Mouse (Mus musculus) cerebellum, adult 2 months (tissue): ENCODE data around the gene Ppp1r14b. TPM values are rescaled to one million over a fixed set of nuclear protein-coding genes. Genes with fewer than 3 reads are reported as not detected.

ENCODE experiments used
- DNase-seq, 2 experiments: peaks; one replicate each; pipeline ENCODE4 v3.0.0; 2021
- H3K27ac ChIP-seq: fragments of 200-500 bp; 2 replicates; pipeline ENCODE4 v1.5.1; 2012; ENCODE audit warnings: low read length, control low read depth, inconsistent platforms; ENCODE audit not compliant: insufficient read depth
- H3K27me3 ChIP-seq: fragments of 200-500 bp; 2 replicates; pipeline ENCODE4 v1.6.1; 2012; ENCODE audit warnings: inconsistent platforms, mild to moderate bottlenecking, low read length, moderate library complexity; ENCODE audit not compliant: control insufficient read depth, insufficient read depth
- H3K4me1 ChIP-seq: fragments of 200-500 bp; 2 replicates; pipeline ENCODE4 v1.6.1; 2011; ENCODE audit warnings: low read length; ENCODE audit not compliant: control insufficient read depth, insufficient read depth
- H3K4me3 ChIP-seq: fragments of 200-500 bp; replicated peaks from 2 replicates; pipeline ENCODE3; 2011; ENCODE audit warnings: mild to moderate bottlenecking, low read depth, low read length, control low read depth; ENCODE audit not compliant: insufficient read depth
- CTCF ChIP-seq: fragments of 200-500 bp; IDR thresholded peaks from 2 replicates; pipeline ENCODE4 v1.5.1; 2011; ENCODE audit warnings: low read depth, mild to moderate bottlenecking, control low read depth, low read length, moderate library complexity, borderline replicate concordance; ENCODE audit not compliant: insufficient read depth
- POLR2A ChIP-seq: fragments of 200-500 bp; IDR thresholded peaks from 2 replicates; pipeline ENCODE4 v1.6.1; 2011; ENCODE audit warnings: low read length, control low read depth, borderline replicate concordance; ENCODE audit not compliant: insufficient read depth
- WGBS: fragments of 180-500 bp; shearing (Covaris S2); methylation state at CpG from one replicate; pipeline ENCODE4 v1.1.7; 2018; 5-methylcytosine and 5-hydroxymethylcytosine counted together
- polyA plus RNA-seq: library from polyadenylated mRNA; depleted of rRNA; stranded (reverse); fragments of >200 nt; gene quantifications from 2 replicates; pipeline ENCODE4 v1.2.3, GENCODE M21; 2012

The Ppp1r14b gene
- polyA plus RNA-seq, 1 experiment = 51.7 TPM

GRCm38 (mm10) chr19:6956461-6956860 is 18.3 kb upstream of the Ppp1r14b start:
- 58% methylated on average over 10 of the region's 10 CpGs for WGBS
- no peaks in the 10 kb centered on the region for H3K27me3 ChIP-seq
- H3K4me1 ChIP-seq = peaks cover 6% of the 10 kb centered on the region; the same call in 1 of the 2 replicates
- no peak overlapping the region for H3K4me3 ChIP-seq
- no peak overlapping the region for H3K27ac ChIP-seq
- TF ChIP-seq POLR2A (no peak), CTCF (no peak)
- no peak for DNase-seq

- Histone ChIP-seq H3K27ac (no peak overlapping the region), H3K27me3 (no peaks in the 10 kb centered on the region; the same call in 1 of the 2 replicates), H3K4me3 (no peak overlapping the region), H3K4me1 (peaks cover 12% of the 10 kb centered on the region)
- 49% methylated on average over 15 of the region's 15 CpGs for WGBS
- no peak for TF ChIP-seq CTCF
- TF ChIP-seq POLR2A = no peak
- no peak for DNase-seq
Measured at GRCm38 (mm10) chr19:6968491-6969271, 6.1 kb upstream of the Ppp1r14b start.

- H3K4me1 ChIP-seq = peaks cover 12% of the 10 kb centered on the region
- no peak overlapping the region for H3K27ac ChIP-seq
- WGBS = 9% methylated on average over 19 of the region's 20 CpGs
- H3K4me3 ChIP-seq = peak overlapping the region; percentile 42
- DNase-seq = no peak
- H3K27me3 ChIP-seq = no peaks in the 10 kb centered on the region; the same call in 1 of the 2 replicates
- TF ChIP-seq CTCF = no peak
- no peak for TF ChIP-seq POLR2A
Measured at GRCm38 (mm10) chr19:6969291-6969664, 5.5 kb upstream of the Ppp1r14b start.

GRCm38 (mm10) chr19:6969665-6970381 is 4.9 kb upstream of the Ppp1r14b start:
- TF ChIP-seq POLR2A (no peak), CTCF (peak; percentile 17; the same call in 1 of the 2 replicates)
- DNase-seq = no peak
- no peak overlapping the region for H3K27ac ChIP-seq
- H3K4me1 ChIP-seq = peaks cover 12% of the 10 kb centered on the region
- H3K4me3 ChIP-seq = peak overlapping the region; percentile 42
- H3K27me3 ChIP-seq = no peaks in the 10 kb centered on the region; the same call in 1 of the 2 replicates
- 2% methylated on average over 55 of the region's 55 CpGs for WGBS

GRCm38 (mm10) chr19:6970460-6971085 is 4.2 kb upstream of the Ppp1r14b start:
- Histone ChIP-seq H3K4me1 (peaks cover 12% of the 10 kb centered on the region), H3K4me3 (no peak overlapping the region), H3K27me3 (no peaks in the 10 kb centered on the region; the same call in 1 of the 2 replicates), H3K27ac (no peak overlapping the region)
- TF ChIP-seq POLR2A = no peak
- no peak for TF ChIP-seq CTCF
- WGBS = 26% methylated on average over 11 of the region's 11 CpGs
- DNase-seq = no peak

- TF ChIP-seq CTCF = no peak
- no peaks in the 10 kb centered on the region; the same call in 1 of the 2 replicates for H3K27me3 ChIP-seq
- WGBS = 80% methylated on average over 6 of the region's 6 CpGs
- H3K4me1 ChIP-seq = peaks cover 12% of the 10 kb centered on the region
- no peak overlapping the region for H3K4me3 ChIP-seq
- H3K27ac ChIP-seq = no peak overlapping the region
- no peak for DNase-seq
Measured at GRCm38 (mm10) chr19:6971644-6972043, 3.1 kb upstream of the Ppp1r14b start.

- TF ChIP-seq POLR2A = no peak
- TF ChIP-seq CTCF = no peak
- Histone ChIP-seq H3K27me3 (no peaks in the 10 kb centered on the region; the same call in 1 of the 2 replicates), H3K4me3 (no peak overlapping the region), H3K4me1 (peaks cover 7% of the 10 kb centered on the region), H3K27ac (no peak overlapping the region)
- no peak for DNase-seq
- WGBS = 85% methylated on average over 13 of the region's 13 CpGs
Measured at GRCm38 (mm10) chr19:6972247-6972917, 2.4 kb upstream of the Ppp1r14b start.
